Mouse (Mus musculus): Measurements from ENCODE around the gene Psmb6. TPM values are rescaled to one million over a fixed set of nuclear protein-coding genes. Genes with fewer than 3 reads are reported as not detected.

Gene Psmb6
- polyA plus RNA-seq (2015; fragmentation: Nextera tagmentation; extraction: Ambion mirVana): 686 and 703 TPM in 2 replicates

- no peak for TF ChIP-seq CTCF (IDR thresholded peaks at IDR 0.05; ENCODE audit: low read depth)
- H3K4me1 ChIP-seq (replicated peaks; ENCODE audit: insufficient read depth, low read length): peaks cover 5% of the 10 kb centered on the region; the same call in 1 of the 2 replicates
- H3K27me3 ChIP-seq (ENCODE audit: insufficient read depth, low read length): no peaks in the 10 kb centered on the region
- DNase-seq (ENCODE audit: low spot score) (peak; percentile 99), ATAC-seq (replicated peaks; ENCODE audit: low FRiP score, low read depth) (peak; percentile 93)
- peak within 1 kb of the TSS; percentile 73 for H3K4me2 ChIP-seq (ENCODE audit: low read length)
- H3K36me3 ChIP-seq (ENCODE audit: insufficient read depth, low read length): peaks cover 23% of the 10 kb centered on the region
- no peaks in the 10 kb centered on the region for H3K9me3 ChIP-seq (replicated peaks; ENCODE audit: low read length)
- H3K27ac ChIP-seq: no peak within 1 kb of the TSS; the same call in 1 of the 2 replicates
- WGBS: under 1% methylated on average over 25 of the region's 26 CpGs
- peak within 1 kb of the TSS; percentile 75 for H3K9ac ChIP-seq (ENCODE audit: low read depth, low read length)
- H3K4me3 ChIP-seq (replicated peaks; ENCODE audit: low read depth, low read length): peak within 1 kb of the TSS; percentile 77
These were observed at the start of gene Psmb6 for GRCm38 (mm10) chr11:70525184-70525678. Gene Psmb6 (plus strand): TSS chr11:70525367.

GRCm38 (mm10) chr11:70485498-70485897 lies 39.7 kb upstream of the Psmb6 start:
- 45% methylated on average over 2 of the region's 2 CpGs for WGBS
- TF ChIP-seq CTCF (IDR thresholded peaks at IDR 0.05; ENCODE audit: low read depth): no peak

DNA sequence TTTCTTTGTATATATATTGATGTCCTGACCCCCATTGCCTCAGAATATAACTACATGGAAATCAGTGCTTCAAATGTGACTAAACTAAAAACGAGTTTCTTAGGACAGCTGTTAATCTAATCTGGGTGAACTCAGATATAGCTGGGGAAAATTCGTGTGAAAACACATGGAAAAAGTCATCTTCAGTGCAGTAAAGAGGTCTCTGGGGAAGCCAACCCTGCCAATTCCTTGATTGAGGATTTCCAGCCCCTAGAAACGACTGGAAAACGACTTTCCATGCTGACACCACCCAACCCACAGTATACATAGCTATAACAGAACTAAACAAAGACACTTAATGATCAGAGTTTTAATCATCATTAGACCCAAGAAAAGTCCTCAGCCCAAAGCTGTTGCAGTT lies 37.4 kb upstream of the Psmb6 start:
- H3K9me3 ChIP-seq (replicated peaks; ENCODE audit: low read length): no peaks in the 10 kb centered on the region
- TF ChIP-seq CTCF (IDR thresholded peaks at IDR 0.05; ENCODE audit: low read depth): no peak
- no peak overlapping the region for H3K27ac ChIP-seq
- no peak for DNase-seq (ENCODE audit: low spot score)
- H3K4me1 ChIP-seq (replicated peaks; ENCODE audit: insufficient read depth, low read length): no peaks in the 10 kb centered on the region
- H3K4me3 ChIP-seq (replicated peaks; ENCODE audit: low read depth, low read length): no peak overlapping the region
- H3K36me3 ChIP-seq (ENCODE audit: insufficient read depth, low read length): no peaks in the 10 kb centered on the region
- no peak for ATAC-seq (replicated peaks; ENCODE audit: low FRiP score, low read depth)
- H3K4me2 ChIP-seq (ENCODE audit: low read length): no peak overlapping the region
- 43% methylated on average over 4 of the region's 4 CpGs for WGBS
- no peaks in the 10 kb centered on the region for H3K27me3 ChIP-seq (ENCODE audit: insufficient read depth, low read length)
- H3K9ac ChIP-seq (ENCODE audit: low read depth, low read length): no peak overlapping the region

More at GRCm38 (mm10) chr11:70485498-70485897, 39.7 kb upstream of the Psmb6 start:
- Histone ChIP-seq H3K4me1 (replicated peaks; ENCODE audit: insufficient read depth, low read length) (no peaks in the 10 kb centered on the region), H3K27ac (no peak overlapping the region), H3K4me2 (ENCODE audit: low read length) (no peak overlapping the region), H3K9me3 (replicated peaks; ENCODE audit: low read length) (no peaks in the 10 kb centered on the region), H3K9ac (ENCODE audit: low read depth, low read length) (no peak overlapping the region), H3K36me3 (ENCODE audit: insufficient read depth, low read length) (no peaks in the 10 kb centered on the region), H3K4me3 (replicated peaks; ENCODE audit: low read depth, low read length) (no peak overlapping the region), H3K27me3 (ENCODE audit: insufficient read depth, low read length) (no peaks in the 10 kb centered on the region)
- DNase-seq (ENCODE audit: low spot score) (peak; percentile 74), ATAC-seq (replicated peaks; ENCODE audit: low FRiP score, low read depth) (no peak)

- WGBS: 80% methylated on average over 3 of the region's 3 CpGs
- H3K4me1 ChIP-seq (replicated peaks; ENCODE audit: insufficient read depth, low read length): no peaks in the 10 kb centered on the region
- DNase-seq (ENCODE audit: low spot score) (no peak), ATAC-seq (replicated peaks; ENCODE audit: low FRiP score, low read depth) (no peak)
- H3K36me3 ChIP-seq (ENCODE audit: insufficient read depth, low read length): no peaks in the 10 kb centered on the region
- H3K4me3 ChIP-seq (replicated peaks; ENCODE audit: low read depth, low read length): no peak overlapping the region
- H3K4me2 ChIP-seq (ENCODE audit: low read length): no peak overlapping the region
- no peak overlapping the region for H3K27ac ChIP-seq
- no peaks in the 10 kb centered on the region for H3K27me3 ChIP-seq (ENCODE audit: insufficient read depth, low read length)
- no peak for TF ChIP-seq CTCF (IDR thresholded peaks at IDR 0.05; ENCODE audit: low read depth)
- H3K9me3 ChIP-seq (replicated peaks; ENCODE audit: low read length): no peaks in the 10 kb centered on the region
- H3K9ac ChIP-seq (ENCODE audit: low read depth, low read length): no peak overlapping the region
These were observed 36.0 kb upstream of the Psmb6 start for GRCm38 (mm10) chr11:70489138-70489537.

DNA sequence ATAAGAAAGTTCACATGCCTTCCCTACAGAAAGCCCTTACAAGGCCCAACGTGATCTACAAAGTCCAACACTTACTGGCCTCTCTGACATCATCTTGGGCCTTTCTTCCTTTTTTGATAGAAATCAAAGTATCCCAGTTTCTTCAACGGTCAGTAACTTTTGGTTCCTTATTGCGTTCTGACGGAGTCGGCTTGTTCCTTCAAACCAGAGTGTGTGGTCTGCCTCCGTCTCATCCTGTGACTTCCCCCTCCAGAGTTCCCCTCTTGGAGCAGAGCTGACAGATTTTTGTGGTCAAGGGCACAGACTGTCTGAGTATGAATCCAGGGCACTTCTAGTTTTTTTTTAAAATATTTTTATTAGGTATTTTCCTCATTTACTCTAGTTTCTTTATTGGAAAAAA lies 35.5 kb upstream of the Psmb6 start:
- DNase-seq (ENCODE audit: low spot score) (no peak), ATAC-seq (replicated peaks; ENCODE audit: low FRiP score, low read depth) (no peak)
- WGBS: 83% methylated on average over 6 of the region's 6 CpGs
- Histone ChIP-seq H3K27me3 (ENCODE audit: insufficient read depth, low read length) (no peaks in the 10 kb centered on the region), H3K27ac (no peak overlapping the region), H3K4me2 (ENCODE audit: low read length) (no peak overlapping the region), H3K4me1 (replicated peaks; ENCODE audit: insufficient read depth, low read length) (no peaks in the 10 kb centered on the region), H3K36me3 (ENCODE audit: insufficient read depth, low read length) (no peaks in the 10 kb centered on the region), H3K9me3 (replicated peaks; ENCODE audit: low read length) (no peaks in the 10 kb centered on the region), H3K4me3 (replicated peaks; ENCODE audit: low read depth, low read length) (no peak overlapping the region), H3K9ac (ENCODE audit: low read depth, low read length) (no peak overlapping the region)
- TF ChIP-seq CTCF (IDR thresholded peaks at IDR 0.05; ENCODE audit: low read depth): no peak

- Histone ChIP-seq H3K4me2 (ENCODE audit: low read length) (no peak overlapping the region), H3K27me3 (ENCODE audit: insufficient read depth, low read length) (no peaks in the 10 kb centered on the region), H3K9ac (ENCODE audit: low read depth, low read length) (no peak overlapping the region), H3K36me3 (ENCODE audit: insufficient read depth, low read length) (no peaks in the 10 kb centered on the region), H3K9me3 (replicated peaks; ENCODE audit: low read length) (no peaks in the 10 kb centered on the region), H3K4me1 (replicated peaks; ENCODE audit: insufficient read depth, low read length) (no peaks in the 10 kb centered on the region), H3K4me3 (replicated peaks; ENCODE audit: low read depth, low read length) (no peak overlapping the region), H3K27ac (0 out of 2 replicates have a peak overlapping the region, but pooled peaks have one; percentile 38)
- DNase-seq (ENCODE audit: low spot score): peak; percentile 28
- ATAC-seq (replicated peaks; ENCODE audit: low FRiP score, low read depth): no peak
- peak; percentile 59; the same call in 1 of the 2 replicates for TF ChIP-seq CTCF (IDR thresholded peaks at IDR 0.05; ENCODE audit: low read depth)
- 63% methylated on average over 14 of the region's 14 CpGs for WGBS
These were observed 25.3 kb upstream of the Psmb6 start for GRCm38 (mm10) chr11:70499566-70500475.

Data from kidney, postnatal 0 days (tissue).